Mouse (Mus musculus): ENCODE data around the gene B3galnt2. TPM values are rescaled to one million over a fixed set of nuclear protein-coding genes. Genes with fewer than 3 reads are reported as not detected.
"Not testable (repeated sequence)": the region's sequence is repeated elsewhere in the genome, so short reads cannot be mapped to it uniquely, and the experiment has no call there.

The B3galnt2 gene
- polyA plus RNA-seq, 1 experiment from 2014 or later: 49.4 TPM

DNA sequence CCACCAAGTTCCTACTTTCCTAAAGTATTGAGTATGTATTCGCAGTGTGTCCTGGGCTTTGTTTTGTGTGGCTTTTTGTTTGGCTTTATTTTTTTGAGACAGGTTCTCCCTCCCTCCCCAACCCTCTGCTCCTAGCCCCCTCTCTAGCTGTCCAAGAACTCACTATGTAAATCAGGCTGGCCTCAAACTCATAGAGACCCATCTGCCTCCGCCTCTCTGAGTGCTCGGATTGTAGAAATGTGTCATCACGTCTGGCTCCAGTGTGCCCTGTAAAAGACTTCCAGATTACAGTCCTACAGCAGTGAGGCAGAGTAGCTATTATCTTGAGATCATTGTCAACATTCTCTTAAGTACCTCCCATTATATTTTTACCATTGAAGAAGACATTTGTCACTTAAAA, 6.8 kb downstream of the B3galnt2 start:
- H3K27me3 ChIP-seq (ENCODE audit: control insufficient read depth, insufficient read depth, low read length): no peaks in the 10 kb centered on the region
- H3K36me3 ChIP-seq (ENCODE audit: control insufficient read depth, insufficient read depth, low read length): no peaks in the 10 kb centered on the region; the same call in 1 of the 2 replicates
- no peak for ATAC-seq (ENCODE audit: insufficient number of reproducible peaks, low FRiP score, low TSS enrichment, low read depth)
- H3K4me3 ChIP-seq (ENCODE audit: low read depth, low read length): no peak overlapping the region
- no peak overlapping the region for H3K27ac ChIP-seq (replicated peaks; ENCODE audit: low read depth, low read length)
- H3K9ac ChIP-seq (ENCODE audit: low read length): no peak overlapping the region
- H3K9me3 ChIP-seq (ENCODE audit: control insufficient read depth, low read length): no peaks in the 10 kb centered on the region
- WGBS: 90% methylated on average over 4 of the region's 4 CpGs
- H3K4me1 ChIP-seq (ENCODE audit: control insufficient read depth, insufficient read depth, low read length): no peaks in the 10 kb centered on the region
- H3K4me2 ChIP-seq (ENCODE audit: low read depth, severe bottlenecking): no peak overlapping the region
- DNase-seq (ENCODE audit: low spot score): no peak

DNA sequence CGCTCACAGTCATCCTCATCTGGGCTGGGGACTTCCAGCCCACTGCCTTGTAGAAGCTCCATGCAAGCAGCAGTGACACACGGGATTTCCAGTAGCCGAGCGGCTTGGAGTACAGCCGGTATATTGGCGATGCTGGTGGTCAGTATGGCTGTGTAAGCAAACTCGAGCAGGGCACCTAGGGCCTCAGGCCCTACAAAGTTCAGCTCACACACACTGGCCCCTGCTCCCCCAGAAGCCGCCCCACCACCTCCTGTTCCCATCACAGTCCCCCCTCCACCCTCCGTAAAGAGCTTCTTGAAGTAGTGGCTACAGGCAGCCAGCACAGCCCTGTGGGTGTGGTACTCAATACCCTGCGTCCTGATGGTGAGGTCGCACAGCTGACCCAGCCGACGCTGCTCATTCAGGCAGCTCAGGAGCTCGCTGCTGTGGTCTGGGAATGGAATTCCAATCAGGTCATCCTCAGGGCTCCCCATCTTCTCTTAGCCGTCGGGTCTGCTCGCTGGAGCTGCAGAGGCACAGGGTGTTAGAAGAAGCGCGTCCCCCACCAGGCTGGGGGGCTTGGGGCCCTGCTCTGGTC, 11.2 kb downstream of the B3galnt2 start:
- Histone ChIP-seq H3K27me3 (ENCODE audit: control insufficient read depth, insufficient read depth, low read length) (no peaks in the 10 kb centered on the region), H3K9ac (ENCODE audit: low read length) (no peak overlapping the region), H3K9me3 (ENCODE audit: control insufficient read depth, low read length) (no peaks in the 10 kb centered on the region), H3K4me2 (ENCODE audit: low read depth, severe bottlenecking) (no peak overlapping the region), H3K36me3 (ENCODE audit: control insufficient read depth, insufficient read depth, low read length) (no peaks in the 10 kb centered on the region), H3K27ac (replicated peaks; ENCODE audit: low read depth, low read length) (no peak overlapping the region), H3K4me3 (ENCODE audit: low read depth, low read length) (no peak overlapping the region), H3K4me1 (ENCODE audit: control insufficient read depth, insufficient read depth, low read length) (no peaks in the 10 kb centered on the region)
- no peak for DNase-seq (ENCODE audit: low spot score)
- no peak for ATAC-seq (ENCODE audit: insufficient number of reproducible peaks, low FRiP score, low TSS enrichment, low read depth)
- 76% methylated on average over 19 of the region's 19 CpGs for WGBS

- no peak overlapping the region for H3K4me3 ChIP-seq (ENCODE audit: low read depth, low read length)
- no peak overlapping the region for H3K4me2 ChIP-seq (ENCODE audit: low read depth, severe bottlenecking)
- no peak overlapping the region for H3K27ac ChIP-seq (replicated peaks; ENCODE audit: low read depth, low read length)
- no peaks in the 10 kb centered on the region for H3K9me3 ChIP-seq (ENCODE audit: control insufficient read depth, low read length)
- H3K9ac ChIP-seq (ENCODE audit: low read length): no peak overlapping the region
- no peak for ATAC-seq (ENCODE audit: insufficient number of reproducible peaks, low FRiP score, low TSS enrichment, low read depth)
- H3K4me1 ChIP-seq (ENCODE audit: control insufficient read depth, insufficient read depth, low read length): no peaks in the 10 kb centered on the region
- H3K27me3 ChIP-seq (ENCODE audit: control insufficient read depth, insufficient read depth, low read length): no peaks in the 10 kb centered on the region
- WGBS: 88% methylated on average over 4 of the region's 4 CpGs
- DNase-seq (ENCODE audit: low spot score): no peak
- H3K36me3 ChIP-seq (ENCODE audit: control insufficient read depth, insufficient read depth, low read length): no peaks in the 10 kb centered on the region
These were observed 11.9 kb downstream of the B3galnt2 start for GRCm38 (mm10) chr13:13966172-13966571.

GRCm38 (mm10) chr13:13968629-13969111, 14.4 kb downstream of the B3galnt2 start:
- no peak for ATAC-seq (ENCODE audit: insufficient number of reproducible peaks, low FRiP score, low TSS enrichment, low read depth)
- WGBS: 85% methylated on average over 4 of the region's 4 CpGs
- no peaks in the 10 kb centered on the region for H3K4me1 ChIP-seq (ENCODE audit: control insufficient read depth, insufficient read depth, low read length)
- H3K36me3 ChIP-seq (ENCODE audit: control insufficient read depth, insufficient read depth, low read length): no peaks in the 10 kb centered on the region
- no peaks in the 10 kb centered on the region for H3K9me3 ChIP-seq (ENCODE audit: control insufficient read depth, low read length)
- no peaks in the 10 kb centered on the region for H3K27me3 ChIP-seq (ENCODE audit: control insufficient read depth, insufficient read depth, low read length)
- no peak overlapping the region for H3K4me3 ChIP-seq (ENCODE audit: low read depth, low read length)
- H3K4me2 ChIP-seq (ENCODE audit: low read depth, severe bottlenecking): no peak overlapping the region
- H3K9ac ChIP-seq (ENCODE audit: low read length): no peak overlapping the region
- DNase-seq (ENCODE audit: low spot score): no peak
- H3K27ac ChIP-seq (replicated peaks; ENCODE audit: low read depth, low read length): no peak overlapping the region

DNA sequence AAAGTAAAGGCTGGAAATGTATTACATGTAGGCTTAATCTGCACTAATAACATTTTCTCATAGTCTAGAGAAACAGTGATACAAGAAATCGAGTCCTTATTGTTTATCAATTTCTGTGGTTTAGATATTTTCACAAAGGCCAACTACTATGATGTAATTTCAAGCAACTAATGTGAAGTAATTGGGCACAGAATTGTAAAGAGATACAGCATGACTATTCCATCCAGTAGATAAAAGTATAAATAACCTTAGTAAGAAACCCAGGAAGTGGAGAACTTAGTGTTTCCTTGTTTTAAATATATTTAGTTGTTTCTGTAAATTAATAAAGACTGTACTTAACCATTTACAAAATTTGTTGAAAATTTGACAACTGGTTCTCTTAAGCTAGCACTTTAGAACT, 15.5 kb downstream of the B3galnt2 start:
- H3K9ac ChIP-seq (ENCODE audit: low read length): no peak overlapping the region
- no peak overlapping the region for H3K4me2 ChIP-seq (ENCODE audit: low read depth, severe bottlenecking)
- H3K9me3 ChIP-seq (ENCODE audit: control insufficient read depth, low read length): no peaks in the 10 kb centered on the region
- no peak for DNase-seq (ENCODE audit: low spot score)
- 90% methylated on average over 1 of the region's 1 CpGs for WGBS
- H3K27ac ChIP-seq (replicated peaks; ENCODE audit: low read depth, low read length): no peak overlapping the region
- ATAC-seq (ENCODE audit: insufficient number of reproducible peaks, low FRiP score, low TSS enrichment, low read depth): no peak
- H3K4me3 ChIP-seq (ENCODE audit: low read depth, low read length): no peak overlapping the region
- H3K27me3 ChIP-seq (ENCODE audit: control insufficient read depth, insufficient read depth, low read length): no peaks in the 10 kb centered on the region
- H3K4me1 ChIP-seq (ENCODE audit: control insufficient read depth, insufficient read depth, low read length): no peaks in the 10 kb centered on the region
- H3K36me3 ChIP-seq (ENCODE audit: control insufficient read depth, insufficient read depth, low read length): no peaks in the 10 kb centered on the region

DNA sequence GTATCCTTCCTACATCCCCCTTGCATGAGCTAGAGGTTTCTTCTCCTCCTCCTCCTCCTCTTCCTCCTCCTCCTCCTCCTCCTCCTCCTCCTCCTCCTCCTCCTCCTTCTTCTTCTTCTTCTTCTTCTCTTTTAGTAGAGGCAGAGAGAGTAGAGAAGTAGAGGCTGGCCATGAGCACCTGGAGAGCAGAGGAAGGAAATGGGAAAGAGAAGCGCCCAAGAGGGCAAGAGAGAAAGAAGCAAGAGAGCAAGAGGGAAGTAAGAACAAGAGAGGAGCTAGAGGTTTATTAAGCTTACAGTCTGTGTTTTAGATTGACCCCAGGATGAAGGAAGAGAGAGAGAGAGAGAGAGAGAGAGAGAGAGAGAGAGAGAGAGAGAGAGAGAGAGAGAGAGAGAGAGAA, 27.6 kb downstream of the B3galnt2 start:
- not testable (repeated sequence) for H3K4me1 ChIP-seq (ENCODE audit: control insufficient read depth, insufficient read depth, low read length); H3K27ac ChIP-seq (replicated peaks; ENCODE audit: low read depth, low read length); H3K9me3 ChIP-seq (ENCODE audit: control insufficient read depth, low read length); H3K4me3 ChIP-seq (ENCODE audit: low read depth, low read length); H3K9ac ChIP-seq (ENCODE audit: low read length); H3K4me2 ChIP-seq (ENCODE audit: low read depth, severe bottlenecking); H3K27me3 ChIP-seq (ENCODE audit: control insufficient read depth, insufficient read depth, low read length); H3K36me3 ChIP-seq (ENCODE audit: control insufficient read depth, insufficient read depth, low read length); ATAC-seq (ENCODE audit: insufficient number of reproducible peaks, low FRiP score, low TSS enrichment, low read depth); DNase-seq (ENCODE audit: low spot score)
- 88% methylated on average over 1 of the region's 1 CpGs for WGBS

DNA sequence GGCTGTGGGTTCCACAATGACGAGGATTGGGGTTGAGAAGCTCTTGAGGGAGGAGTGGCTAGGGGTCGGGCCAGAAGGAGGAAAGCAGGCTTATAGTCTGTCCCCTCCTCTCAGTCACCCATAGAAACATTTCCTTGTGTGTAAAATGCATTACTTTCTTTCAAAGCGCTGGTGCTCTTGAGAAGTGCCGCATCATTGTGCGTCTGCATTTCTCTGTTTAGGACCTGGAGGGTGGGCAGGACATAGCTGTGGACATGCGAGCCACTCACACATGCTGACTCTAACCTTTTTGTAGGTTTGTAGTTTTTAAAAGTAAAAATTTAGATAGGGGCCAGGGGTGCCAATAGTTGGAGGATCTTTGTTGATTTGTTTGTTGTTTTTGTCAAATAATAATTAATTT, 29.3 kb downstream of the B3galnt2 start:
- Histone ChIP-seq H3K9me3 (ENCODE audit: control insufficient read depth, low read length) (no peaks in the 10 kb centered on the region), H3K4me2 (ENCODE audit: low read depth, severe bottlenecking) (no peak overlapping the region), H3K4me1 (ENCODE audit: control insufficient read depth, insufficient read depth, low read length) (no peaks in the 10 kb centered on the region), H3K4me3 (ENCODE audit: low read depth, low read length) (no peak overlapping the region), H3K36me3 (ENCODE audit: control insufficient read depth, insufficient read depth, low read length) (no peaks in the 10 kb centered on the region), H3K27me3 (ENCODE audit: control insufficient read depth, insufficient read depth, low read length) (no peaks in the 10 kb centered on the region), H3K27ac (replicated peaks; ENCODE audit: low read depth, low read length) (no peak overlapping the region), H3K9ac (ENCODE audit: low read length) (no peak overlapping the region)
- DNase-seq (ENCODE audit: low spot score) (no peak), ATAC-seq (ENCODE audit: insufficient number of reproducible peaks, low FRiP score, low TSS enrichment, low read depth) (no peak)
- 96% methylated on average over 6 of the region's 6 CpGs for WGBS

DNA sequence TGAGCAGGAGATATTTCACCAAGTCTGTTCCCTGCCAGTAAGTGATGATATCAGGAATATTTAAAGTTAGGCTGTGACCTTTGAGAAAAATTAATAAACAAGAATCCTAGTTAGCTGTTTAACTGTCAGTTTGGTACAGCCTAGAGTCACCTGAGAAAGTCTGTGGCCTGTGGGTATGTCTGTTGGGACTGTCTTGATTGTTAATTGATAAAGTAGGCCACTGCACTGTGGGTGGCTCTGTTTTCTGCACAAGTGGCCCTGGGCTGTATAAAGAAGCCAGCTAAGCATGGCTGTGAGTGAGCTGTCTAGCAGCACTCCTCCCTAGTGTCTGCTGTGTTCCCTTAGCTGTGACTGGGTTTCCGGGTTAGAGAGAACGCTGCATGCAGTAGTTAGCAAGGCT, 34.9 kb downstream of the B3galnt2 start:
- DNase-seq (ENCODE audit: low spot score) (no peak), ATAC-seq (ENCODE audit: insufficient number of reproducible peaks, low FRiP score, low TSS enrichment, low read depth) (no peak)
- 85% methylated on average over 2 of the region's 2 CpGs for WGBS
- no peaks in the 10 kb centered on the region for H3K9me3 ChIP-seq (ENCODE audit: control insufficient read depth, low read length)
- no peak overlapping the region for H3K27ac ChIP-seq (replicated peaks; ENCODE audit: low read depth, low read length)
- H3K27me3 ChIP-seq (ENCODE audit: control insufficient read depth, insufficient read depth, low read length): no peaks in the 10 kb centered on the region
- peaks cover 3% of the 10 kb centered on the region for H3K36me3 ChIP-seq (ENCODE audit: control insufficient read depth, insufficient read depth, low read length)
- H3K9ac ChIP-seq (ENCODE audit: low read length): no peak overlapping the region
- no peak overlapping the region for H3K4me2 ChIP-seq (ENCODE audit: low read depth, severe bottlenecking)
- H3K4me3 ChIP-seq (ENCODE audit: low read depth, low read length): no peak overlapping the region
- no peaks in the 10 kb centered on the region for H3K4me1 ChIP-seq (ENCODE audit: control insufficient read depth, insufficient read depth, low read length)

DNA sequence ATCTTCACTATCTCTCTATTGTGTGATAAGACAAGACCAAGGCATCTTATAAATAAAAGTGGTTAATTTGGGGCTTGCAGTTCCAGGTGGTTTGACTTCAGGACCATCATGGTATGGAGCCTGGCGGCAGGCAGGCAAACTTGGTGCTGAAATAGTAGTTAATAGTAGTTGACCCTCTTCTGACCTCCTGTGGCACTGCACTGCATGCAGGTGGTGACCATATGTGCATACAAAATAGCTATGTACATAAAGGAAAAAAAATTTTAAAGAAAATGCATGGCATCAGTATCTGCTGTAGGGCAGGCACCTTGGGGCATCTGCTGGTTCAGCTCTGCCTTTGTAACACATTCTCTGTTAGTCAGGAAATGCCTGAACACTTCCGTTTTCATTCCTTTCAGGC, 36.1 kb downstream of the B3galnt2 start:
- Histone ChIP-seq H3K4me2 (ENCODE audit: low read depth, severe bottlenecking) (no peak overlapping the region), H3K36me3 (ENCODE audit: control insufficient read depth, insufficient read depth, low read length) (peaks cover 3% of the 10 kb centered on the region), H3K27ac (replicated peaks; ENCODE audit: low read depth, low read length) (no peak overlapping the region), H3K4me3 (ENCODE audit: low read depth, low read length) (no peak overlapping the region), H3K9ac (ENCODE audit: low read length) (no peak overlapping the region), H3K9me3 (ENCODE audit: control insufficient read depth, low read length) (no peaks in the 10 kb centered on the region), H3K4me1 (ENCODE audit: control insufficient read depth, insufficient read depth, low read length) (no peaks in the 10 kb centered on the region), H3K27me3 (ENCODE audit: control insufficient read depth, insufficient read depth, low read length) (no peaks in the 10 kb centered on the region)
- WGBS: 29% methylated on average over 2 of the region's 2 CpGs
- DNase-seq (ENCODE audit: low spot score): peak; percentile 35
- 0 out of 2 replicates have a peak, but pooled peaks have one; percentile 39 for ATAC-seq (ENCODE audit: insufficient number of reproducible peaks, low FRiP score, low TSS enrichment, low read depth)

All from limb, embryonic 11.5 days (tissue).